Mouse (Mus musculus): ENCODE results near the gene Mocs3.

DNA sequence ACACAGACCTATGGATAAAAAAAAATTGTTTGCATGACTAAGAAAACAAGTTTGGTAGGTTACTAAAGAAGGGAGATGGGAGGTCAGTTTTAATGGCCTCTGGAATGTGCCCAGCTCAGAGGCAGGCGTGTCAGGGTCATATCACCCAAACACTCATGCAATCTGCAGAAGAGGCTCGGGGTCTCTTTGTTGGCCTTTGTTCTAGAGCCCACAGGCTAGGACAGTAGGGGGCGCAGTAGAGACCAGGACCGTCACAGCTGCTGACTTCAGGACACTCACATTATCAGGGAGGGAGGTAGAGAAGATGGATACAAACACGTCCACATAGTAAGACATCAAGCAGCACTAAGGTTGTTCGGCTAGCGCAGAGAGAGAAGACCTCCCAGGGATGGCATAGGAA lies 37.6 kb downstream of the Mocs3 start:
- TF ChIP-seq CTCF (IDR thresholded peaks at IDR 0.05; ENCODE audit: low read depth): peak; percentile 68
- TF ChIP-seq EP300 (optimal IDR thresholded peaks at IDR 0.05): no peak
